Mouse (Mus musculus) CH12.LX (cell line): ENCODE measurements around the gene Irf4. TPM values are rescaled to one million over a fixed set of nuclear protein-coding genes. Genes with fewer than 3 reads are reported as not detected.

Source experiments
- DNase-seq: peaks from one replicate; pipeline ENCODE4 v3.0.0-alpha.2; 2013; ENCODE audit errors: extremely low read depth
- H3K27ac ChIP-seq: 2 replicates; pipeline ENCODE4 v1.5.1; 2012; ENCODE audit warnings: low read depth, mild to moderate bottlenecking, control low read depth, moderate library complexity; ENCODE audit not compliant: insufficient read depth
- H3K27me3 ChIP-seq: replicated peaks from 2 replicates; pipeline ENCODE3; 2012; ENCODE audit warnings: inconsistent platforms
- H3K36me3 ChIP-seq, 2 experiments: replicated peaks in 1 of 2; 2 replicates each; pipeline versions ENCODE3 to v1.6.1; 2012; ENCODE audit warnings: inconsistent platforms in 1 of 2, low read length in 1 of 2, mild to moderate bottlenecking in 1 of 2, mixed read lengths in 1 of 2, moderate library complexity in 1 of 2; ENCODE audit not compliant: control insufficient read depth in 1 of 2, insufficient read depth in 1 of 2
- H3K4me1 ChIP-seq, 2 experiments: 2 replicates each; pipeline ENCODE4 v1.6.1; 2012; ENCODE audit warnings: inconsistent platforms in 1 of 2, moderate library complexity in 1 of 2; ENCODE audit not compliant: insufficient read depth in 2 of 2, control insufficient read depth in 1 of 2
- H3K4me2 ChIP-seq: 2 replicates; pipeline ENCODE4 v1.6.1; 2012; ENCODE audit warnings: low read depth, mild to moderate bottlenecking, control low read depth; ENCODE audit not compliant: poor library complexity, insufficient read depth, severe bottlenecking
- H3K4me3 ChIP-seq, 3 experiments: fragments of 150-350 bp in 1 of 3; sonication (generic) in 1 of 3; replicated peaks in 1 of 3; 2 replicates each; pipeline versions ENCODE3 to v1.5.1; 2011 to 2012; ENCODE audit warnings: low read depth in 2 of 3, low read length in 2 of 3, mild to moderate bottlenecking in 2 of 3, moderate library complexity in 2 of 3, control low read depth in 1 of 3, improper control_type of control experiment in 1 of 3, inconsistent platforms in 1 of 3, mixed read lengths in 1 of 3; ENCODE audit not compliant: poor library complexity in 1 of 3
- H3K79me2 ChIP-seq: replicated peaks from 2 replicates; pipeline ENCODE4 v1.6.1; 2012; ENCODE audit warnings: mild to moderate bottlenecking, moderate library complexity; ENCODE audit not compliant: control insufficient read depth, poor library complexity, insufficient read depth, severe bottlenecking; ENCODE audit errors: extremely low read depth
- H3K9ac ChIP-seq: 2 replicates; pipeline ENCODE4 v1.6.1; 2012; ENCODE audit warnings: low read depth, mild to moderate bottlenecking, control low read depth, moderate library complexity; ENCODE audit not compliant: insufficient read depth
- H3K9me3 ChIP-seq: replicated peaks from 2 replicates; pipeline ENCODE3; 2012; ENCODE audit warnings: low read length, inconsistent platforms, mixed read lengths
- CHD1 ChIP-seq: IDR thresholded peaks from 2 replicates; pipeline ENCODE4 v1.6.1; 2012; ENCODE audit warnings: low read depth, low read length, improper control_type of control experiment, inconsistent platforms
- CTCF ChIP-seq, 2 experiments: IDR thresholded peaks in 1 of 2; conservative IDR thresholded peaks in 1 of 2; 2 replicates each; pipeline ENCODE4 v1.5.1; 2011 to 2012; ENCODE audit warnings: low read depth in 2 of 2, low read length in 2 of 2, improper control_type of control experiment in 1 of 2, inconsistent platforms in 1 of 2, mild to moderate bottlenecking in 1 of 2, moderate library complexity in 1 of 2
- E2F4 ChIP-seq: IDR thresholded peaks from 2 replicates; pipeline ENCODE4 v1.6.1; 2011; ENCODE audit warnings: low read depth, low read length, improper control_type of control experiment; ENCODE audit not compliant: insufficient replicate concordance
- JUN ChIP-seq: IDR thresholded peaks from 2 replicates; pipeline ENCODE4 v1.6.1; 2011; ENCODE audit warnings: low read depth, mild to moderate bottlenecking, low read length, improper control_type of control experiment, moderate library complexity; ENCODE audit not compliant: insufficient read depth
- MAFK ChIP-seq: IDR thresholded peaks from 2 replicates; pipeline ENCODE4 v1.6.1; 2011; ENCODE audit warnings: low read length, improper control_type of control experiment; ENCODE audit not compliant: insufficient replicate concordance
- MAX ChIP-seq: IDR thresholded peaks from 2 replicates; pipeline ENCODE4 v1.6.1; 2011; ENCODE audit warnings: low read length, improper control_type of control experiment
- MXI1 ChIP-seq: IDR thresholded peaks from 2 replicates; pipeline ENCODE4 v1.6.1; 2011; ENCODE audit warnings: mild to moderate bottlenecking, low read depth, low read length, improper control_type of control experiment
- POLR2A ChIP-seq: IDR thresholded peaks from 2 replicates; pipeline ENCODE4 v1.6.1; 2011; ENCODE audit warnings: low read depth, mild to moderate bottlenecking, improper control_type of control experiment, low read length
- POLR2AphosphoS2 ChIP-seq: IDR thresholded peaks from 2 replicates; pipeline ENCODE4 v1.6.1; 2011; ENCODE audit warnings: low read depth, low read length, improper control_type of control experiment
- RAD21 ChIP-seq: IDR thresholded peaks from 2 replicates; pipeline ENCODE4 v1.6.1; 2011; ENCODE audit warnings: low read depth, mild to moderate bottlenecking, low read length, improper control_type of control experiment, moderate library complexity
- SIN3A ChIP-seq: IDR thresholded peaks from 2 replicates; pipeline ENCODE4 v1.6.1; 2012; ENCODE audit warnings: low read length, improper control_type of control experiment, inconsistent platforms
- SMC3 ChIP-seq: IDR thresholded peaks from 2 replicates; pipeline ENCODE4 v1.6.1; 2011; ENCODE audit warnings: low read depth, low read length, improper control_type of control experiment
- dilution Hi-C: fragments of 300-500 bp; cut with MboI; formaldehyde crosslinking; loops from 2 replicates; pipeline ENCODE4 v1.14.3; 2020; ENCODE audit warnings: low sequenced_read_pairs; ENCODE audit not compliant: extremely low pct_unique_long_range_greater_than_20kb, extremely low pct_ligation_motif_present
- in situ Hi-C: fragments of 300-500 bp; cut with MboI; formaldehyde crosslinking; loops from 3 replicates; pipeline ENCODE4 v1.14.3; 2019; ENCODE audit warnings: low sequenced_read_pairs, low pct_ligation_motif_present, low pct_unique_long_range_greater_than_20kb, mixed read lengths
- polyA plus RNA-seq: library from polyadenylated mRNA; unstranded; fragments of >175 nt; gene quantifications from 2 replicates; pipeline ENCODE4 v1.2.1, GENCODE M21; 2012; ENCODE audit warnings: low read depth; ENCODE audit not compliant: insufficient read length
- total RNA-seq, 2 experiments: library from RNA; depleted of rRNA; stranded (reverse); fragments of 300-350 nt in 1 of 2; fragments of >200 nt in 1 of 2; gene quantifications; 2 replicates each; pipeline ENCODE4 v1.2.3; 2012 to 2014

Irf4 gene
- total and polyA plus RNA-seq, 3 experiments, result 81.7 to 142 (median 115) TPM

- Histone ChIP-seq H3K4me1 (peaks cover 6 to 68% of the 10 kb centered on the region in 2 experiments), H3K79me2 (peaks cover 98% of the 10 kb centered on the region), H3K9me3 (no peaks in the 10 kb centered on the region), H3K9ac (peak overlapping the region; percentile 77; the same call in 1 of the 2 replicates), H3K4me2 (peak overlapping the region; percentile 95), H3K36me3 (peaks cover 72 to 93% of the 10 kb centered on the region in 2 experiments), H3K4me3 (peak overlapping the region; percentile 15 to 98 (median 87)), H3K27me3 (no peaks in the 10 kb centered on the region), H3K27ac (peak overlapping the region; percentile 30; the same call in 1 of the 2 replicates)
- dilution Hi-C loops, result no loop called here
- no peak for DNase-seq
- in situ Hi-C loops, result loop anchor here (5.0 to 10.0 kb wide), 3 partner anchors 38 to 150 kb away; no protein-coding TSS in a partner anchor
- TF ChIP-seq JUN (no peak), POLR2A (peak; percentile 63; the same call in 1 of the 2 replicates), SMC3 (0 out of 2 replicates have a peak, but pooled peaks have one; percentile 1), MXI1 (peak; percentile 11; the same call in 1 of the 2 replicates)
Measured at GRCm38 (mm10) chr13:30754825-30755476, 5.9 kb downstream of the Irf4 start.

GRCm38 (mm10) chr13:30755577-30755976 is 6.6 kb downstream of the Irf4 start:
- DNase-seq, result no peak
- peaks cover 9 to 74% of the 10 kb centered on the region in 2 experiments for H3K4me1 ChIP-seq
- peak overlapping the region; percentile 95 for H3K4me2 ChIP-seq
- no peaks in the 10 kb centered on the region for H3K27me3 ChIP-seq
- H3K79me2 ChIP-seq, result peaks cover 98% of the 10 kb centered on the region
- peak overlapping the region in 2 of 3 experiments; percentile 87 to 98 for H3K4me3 ChIP-seq
- TF ChIP-seq SIN3A (peak; percentile 81), RAD21 (peak; percentile 44), SMC3 (peak; percentile 32), E2F4 (no peak), MXI1 (peak; percentile 55; the same call in 1 of the 2 replicates), POLR2AphosphoS2 (0 out of 2 replicates have a peak, but pooled peaks have one; percentile 47), MAFK (no peak), CTCF (conservative IDR thresholded peaks at IDR 0.05 in 1 of 2, IDR thresholded peaks at IDR 0.05 in 1 of 2; ENCODE audit: low read depth in 2 of 2, low read length in 2 of 2) (peak in 1 of 2 experiments; percentile 44; a peak in 2 of 4 replicates), MAX (no peak), CHD1 (0 out of 2 replicates have a peak, but pooled peaks have one; percentile 69)
- H3K27ac ChIP-seq, result peak overlapping the region; percentile 30; the same call in 1 of the 2 replicates
- no peaks in the 10 kb centered on the region for H3K9me3 ChIP-seq
- peak overlapping the region; percentile 31; the same call in 1 of the 2 replicates for H3K9ac ChIP-seq
- H3K36me3 ChIP-seq, result peaks cover 75 to 95% of the 10 kb centered on the region in 2 experiments
- in situ Hi-C loops (loop anchor here (10.0 kb wide), 1 partner anchor 151 kb away; no protein-coding TSS in a partner anchor), dilution Hi-C loops (no loop called here)
